ENCODE assay signal across 20 mouse cellular contexts in genomic region chr3:96338849-96339480, GRCm38 (mm10). TPM values are rescaled to one million over a fixed set of nuclear protein-coding genes. Genes with fewer than 3 reads are reported as not detected.
A peak's percentile ranks its signal among the peaks of the same experiment; 100 is the strongest.
DNase-seq lines count a peak whose midpoint lies in the region; ATAC-seq and TF ChIP-seq lines count a peak whose summit lies in the region.
"Had no signal": no experiment of that assay in that cellular context is flagged by ENCODE, and none has a peak within 500 bp of the region (broad histone marks: within the 10 kb centered on the region; RNA-seq: fewer than 3 reads in every experiment).

No protein-coding gene starts in this region.

- no peak overlapping the region for H3K9ac ChIP-seq in liver, embryonic 11.5 days (ENCODE audit: low read depth, low read length)
- H3K9ac ChIP-seq in liver, postnatal 0 days (replicated peaks) = no peak overlapping the region
- peak overlapping the region; percentile 46 for H3K9ac ChIP-seq in MEL (ENCODE audit: control insufficient read depth, low read depth, low read length, poor library complexity, severe bottlenecking)
- H3K9ac ChIP-seq: embryonic facial prominence, embryonic 12.5 days; heart, embryonic 15.5 days; hindbrain, embryonic 12.5 days; limb, embryonic 15.5 days had no signal

- H3K36me3 ChIP-seq in liver, embryonic 11.5 days (ENCODE audit: control insufficient read depth, insufficient read depth, low read length) = no peaks in the 10 kb centered on the region
- H3K36me3 ChIP-seq in liver, postnatal 0 days (replicated peaks; ENCODE audit: insufficient read depth, low read length) = no peaks in the 10 kb centered on the region
- peaks cover 0 to 27% of the 10 kb centered on the region in 2 experiments; a peak in 2 of 4 replicates for H3K36me3 ChIP-seq in MEL (ENCODE audit: control insufficient read depth in 1 of 2, insufficient read depth in 2 of 2, low read length in 2 of 2)
- H3K36me3 ChIP-seq in limb, embryonic 10.5 days = no peaks in the 10 kb centered on the region
- H3K36me3 ChIP-seq: embryonic facial prominence, embryonic 12.5 days; heart, embryonic 15.5 days; hindbrain, embryonic 12.5 days; limb, embryonic 15.5 days had no signal

- peaks cover 50% of the 10 kb centered on the region for H3K27me3 ChIP-seq in liver, embryonic 11.5 days (replicated peaks; ENCODE audit: control insufficient read depth, insufficient read depth, low read length)
- peaks cover 66% of the 10 kb centered on the region for H3K27me3 ChIP-seq in liver, postnatal 0 days (ENCODE audit: insufficient read depth, low read length)
- no peaks in the 10 kb centered on the region for H3K27me3 ChIP-seq in MEL (ENCODE audit: control insufficient read depth in 1 of 2, insufficient read depth in 2 of 2, low read length in 2 of 2)
- H3K27me3 ChIP-seq in limb, embryonic 10.5 days (ENCODE audit: low read depth, poor library complexity, severe bottlenecking) = peaks cover 75% of the 10 kb centered on the region

- no peak for TF ChIP-seq CTCF in liver, postnatal 0 days (IDR thresholded peaks at IDR 0.05; ENCODE audit: low read depth)
- TF ChIP-seq CTCF in MEL (IDR thresholded peaks at IDR 0.05 in 2 of 3, conservative IDR thresholded peaks at IDR 0.05 in 1 of 3; ENCODE audit: control insufficient read depth in 1 of 3, insufficient read depth in 1 of 3, low read depth in 2 of 3, low read length in 3 of 3, poor library complexity in 1 of 3, severe bottlenecking in 1 of 3) = no peak

- peaks cover 5% of the 10 kb centered on the region; the same call in 1 of the 2 replicates for H3K4me1 ChIP-seq in liver, embryonic 11.5 days (replicated peaks; ENCODE audit: control insufficient read depth, insufficient read depth, low read length)
- peaks cover 5% of the 10 kb centered on the region; the same call in 1 of the 2 replicates for H3K4me1 ChIP-seq in liver, postnatal 0 days (ENCODE audit: insufficient read depth)
- H3K4me1 ChIP-seq in MEL (ENCODE audit: control insufficient read depth in 1 of 2, insufficient read depth in 2 of 2, low read length in 2 of 2) = peaks cover 9 to 33% of the 10 kb centered on the region in 2 experiments
- peaks cover 9% of the 10 kb centered on the region; the same call in 1 of the 2 replicates for H3K4me1 ChIP-seq in limb, embryonic 10.5 days
- H3K4me1 ChIP-seq: embryonic facial prominence, embryonic 12.5 days had no signal

- no peak overlapping the region for H3K4me3 ChIP-seq in liver, embryonic 11.5 days (ENCODE audit: low read depth, low read length)
- no peak overlapping the region for H3K4me3 ChIP-seq in liver, postnatal 0 days (ENCODE audit: low read depth, low read length)
- peak overlapping the region; percentile 52 to 57 for H3K4me3 ChIP-seq in MEL (ENCODE audit: control insufficient read depth in 1 of 2, insufficient read depth in 1 of 2, low read depth in 2 of 2, low read length in 2 of 2)
- no peak overlapping the region for H3K4me3 ChIP-seq in limb, embryonic 10.5 days
- H3K4me3 ChIP-seq: embryonic facial prominence, embryonic 12.5 days; heart, embryonic 15.5 days; hindbrain, embryonic 12.5 days; layer of hippocampus, adult 2 months; limb, embryonic 15.5 days had no signal

- DNase-seq in embryo, embryonic 10 days (ENCODE audit: low spot score) = peak; percentile 6
- no peak for DNase-seq in embryo, embryonic 11 days
- DNase-seq in liver, embryonic 11.5 days (ENCODE audit: low spot score) = no peak
- no peak for DNase-seq in liver, postnatal 0 days
- peak; percentile 86 for DNase-seq in MEL (ENCODE audit: low read depth, low spot score)
- DNase-seq in limb, embryonic 10.5 days (ENCODE audit: low spot score) = peak; percentile 31
- DNase-seq in cerebellum, adult 9-10 months = no peak
- no peak for DNase-seq in yolk sac, embryonic 10.5 days (ENCODE audit: low spot score)
- DNase-seq: heart, adult 18-20 months; kidney, postnatal 10 days; lung, adult 2 months; lung, postnatal 36 days; spleen, adult 18-20 months; thymus, adult 2 months had no signal

- no peak for ATAC-seq in liver, embryonic 11.5 days (replicated peaks; ENCODE audit: low FRiP score)
- ATAC-seq in liver, postnatal 0 days = no peak
- ATAC-seq: intestine, postnatal 0 days had no signal

- no peak overlapping the region for H3K27ac ChIP-seq in liver, embryonic 11.5 days (ENCODE audit: low read depth, low read length)
- H3K27ac ChIP-seq in liver, postnatal 0 days (ENCODE audit: low read depth) = no peak overlapping the region
- H3K27ac ChIP-seq in MEL (ENCODE audit: control insufficient read depth, low read depth, low read length) = peak overlapping the region; percentile 10
- no peak overlapping the region for H3K27ac ChIP-seq in limb, embryonic 10.5 days
- H3K27ac ChIP-seq: embryonic facial prominence, embryonic 12.5 days; heart, embryonic 15.5 days; hindbrain, embryonic 12.5 days; layer of hippocampus, adult 2 months; limb, embryonic 15.5 days had no signal

- peak overlapping the region; percentile 27; the same call in 1 of the 2 replicates for H3K4me2 ChIP-seq in liver, embryonic 11.5 days
- no peak overlapping the region for H3K4me2 ChIP-seq in liver, postnatal 0 days (ENCODE audit: low read depth, low read length)
- H3K4me2 ChIP-seq: embryonic facial prominence, embryonic 12.5 days; heart, embryonic 15.5 days; hindbrain, embryonic 12.5 days; limb, embryonic 15.5 days had no signal

- H3K79me2 ChIP-seq in MEL (ENCODE audit: control insufficient read depth, insufficient read depth, low read length, poor library complexity) = no peaks in the 10 kb centered on the region

- no peak for TF ChIP-seq EP300 in liver, postnatal 0 days (IDR thresholded peaks at IDR 0.05; ENCODE audit: low read depth)
- no peak for TF ChIP-seq EP300 in MEL (IDR thresholded peaks at IDR 0.05; ENCODE audit: low read depth in 1 of 2, low read length in 2 of 2)

- TF ChIP-seq RAD21 in MEL (IDR thresholded peaks at IDR 0.05; ENCODE audit: low read depth, low read length) = no peak

- no peak for TF ChIP-seq POLR2A in MEL (IDR thresholded peaks at IDR 0.05; ENCODE audit: control insufficient read depth in 1 of 2, insufficient read depth in 1 of 2, low read depth in 1 of 2, low read length in 2 of 2, poor library complexity in 1 of 2)

- WGBS in liver, embryonic 11.5 days = 38% methylated on average over 16 of the region's 16 CpGs
- 42% methylated on average over 16 of the region's 16 CpGs for WGBS in liver, postnatal 0 days (ENCODE audit: insufficient replicate concordance)
- WGBS in limb, embryonic 10.5 days = 46% methylated on average over 16 of the region's 16 CpGs

- no peaks in the 10 kb centered on the region for H3K9me3 ChIP-seq in liver, embryonic 11.5 days (ENCODE audit: control insufficient read depth, low read length)
- no peaks in the 10 kb centered on the region for H3K9me3 ChIP-seq in liver, postnatal 0 days (ENCODE audit: low read length)
- H3K9me3 ChIP-seq in MEL (replicated peaks; ENCODE audit: insufficient read depth, low read length) = no peaks in the 10 kb centered on the region
- H3K9me3 ChIP-seq in limb, embryonic 10.5 days (replicated peaks) = no peaks in the 10 kb centered on the region
- H3K9me3 ChIP-seq: embryonic facial prominence, embryonic 12.5 days; heart, embryonic 15.5 days; hindbrain, embryonic 12.5 days; limb, embryonic 15.5 days had no signal

TF ChIP-seq in MEL, 35 proteins besides CTCF, POLR2A, EP300 and RAD21:
- TF ChIP-seq GATA1 (IDR thresholded peaks at IDR 0.05; ENCODE audit: low read depth, low read length) (peak; percentile 45; the same call in 1 of the 2 replicates), TBP (IDR thresholded peaks at IDR 0.05; ENCODE audit: low read depth, low read length) (peak; percentile 85), ZC3H11A (IDR thresholded peaks at IDR 0.05; ENCODE audit: low read depth, low read length) (no peak), TAL1 (IDR thresholded peaks at IDR 0.05; ENCODE audit: low read length) (peak; percentile 57)
TF ChIP-seq in MEL: peak in this region for 3.

RNA-seq across cellular contexts. Expression of gene Fcgr1, which starts 45.2 kb away (rescaled TPM):
- 4.1 TPM in 2 replicates for polyA plus RNA-seq in liver, embryonic 11.5 days (2014; fragmentation: Nextera tagmentation; extraction: Ambion mirVana)
- polyA plus RNA-seq in liver, postnatal 0 days (2015; fragmentation: Nextera tagmentation; extraction: Ambion mirVana) = 6.2 and 8.7 TPM in 2 replicates
- total RNA-seq in MEL (2012; rRNA removed) = 3.4 and 4.7 TPM in 2 replicates
- 1 to 10 TPM in 1 of 2 experiments, not detected in 1; 2.8 TPM for polyA plus RNA-seq in MEL (2012; ENCODE audit: insufficient read depth in 1 of 2, insufficient read length in 2 of 2, low read depth in 1 of 2, low replicate concordance in 2 of 2, missing spikeins in 1 of 2)
- polyA plus RNA-seq in limb, embryonic 10.5 days (2016; fragmentation: Nextera tagmentation; extraction: Ambion mirVana) = 0.60 and 0.85 TPM in 2 replicates

Comparison
In these comparisons a context has a peak if more than half of its experiments do, and no peak if none do; other contexts are left out.
1. DNase-seq: peak in embryo, embryonic 10 days (single experiment), MEL (single experiment) and limb, embryonic 10.5 days (single experiment); none in embryo, embryonic 11 days (single experiment), liver, embryonic 11.5 days (single experiment), liver, postnatal 0 days (single experiment), cerebellum, adult 9-10 months (single experiment) and yolk sac, embryonic 10.5 days (single experiment).
2. H3K4me3 ChIP-seq: peak in MEL (2 of 2); none in liver, embryonic 11.5 days (single experiment), liver, postnatal 0 days (single experiment) and limb, embryonic 10.5 days (single experiment).